Mouse (Mus musculus) intestine, postnatal 0 days (tissue): Measurements from ENCODE around the gene Nr6a1. TPM values are rescaled to one million over a fixed set of nuclear protein-coding genes. Genes with fewer than 3 reads are reported as not detected.
A peak's percentile ranks its signal among the peaks of the same experiment; 100 is the strongest.

Experiments
- ATAC-seq: fragments of 200-750 bp; cut with Nextera tagmentation; 2 replicates; pipeline ENCODE4 v1.8.0; 2017; ENCODE audit warnings: mild to moderate bottlenecking, moderate TSS enrichment, moderate library complexity
- H3K27ac ChIP-seq: fragments of 300-500 bp; sonication (generic); 2 replicates; pipeline ENCODE4 v1.5.1; 2014; ENCODE audit warnings: mild to moderate bottlenecking, low read depth, low read length, moderate library complexity
- H3K27me3 ChIP-seq: fragments of 300-500 bp; sonication (generic); replicated peaks from 2 replicates; pipeline ENCODE4 v1.6.1; 2014; ENCODE audit warnings: low read length, mixed read lengths; ENCODE audit not compliant: control insufficient read depth, insufficient read depth
- H3K36me3 ChIP-seq: fragments of 300-500 bp; sonication (generic); 2 replicates; pipeline ENCODE4 v1.6.1; 2014; ENCODE audit warnings: mild to moderate bottlenecking, moderate library complexity; ENCODE audit not compliant: control insufficient read depth, insufficient read depth
- H3K4me1 ChIP-seq: fragments of 300-500 bp; sonication (generic); replicated peaks from 2 replicates; pipeline ENCODE4 v1.6.1; 2014; ENCODE audit warnings: antibody characterized with exemption, low read length, mixed read lengths; ENCODE audit not compliant: control insufficient read depth, insufficient read depth
- H3K4me2 ChIP-seq: fragments of 300-500 bp; sonication (generic); replicated peaks from 2 replicates; pipeline ENCODE4 v1.6.1; 2014; ENCODE audit warnings: low read depth, mild to moderate bottlenecking, moderate library complexity
- H3K4me3 ChIP-seq: fragments of 300-500 bp; sonication (generic); 2 replicates; pipeline ENCODE4 v1.5.1; 2014; ENCODE audit warnings: low read depth, low read length
- H3K9ac ChIP-seq: fragments of 300-500 bp; sonication (generic); 2 replicates; pipeline ENCODE4 v1.6.1; 2014; ENCODE audit warnings: mild to moderate bottlenecking, low read depth, low read length
- H3K9me3 ChIP-seq: fragments of 300-500 bp; sonication (generic); 2 replicates; pipeline ENCODE4 v1.6.1; 2016; ENCODE audit warnings: mixed run types; ENCODE audit not compliant: control insufficient read depth
- CTCF ChIP-seq: sonication (generic); IDR thresholded peaks from 2 replicates; pipeline ENCODE4 v1.5.1; 2016; ENCODE audit warnings: low read depth, mild to moderate bottlenecking, control low read depth, antibody characterized with exemption, moderate library complexity
- WGBS: fragments of 180-500 bp; shearing (Covaris S2); extraction: QIAGEN DNeasy Blood & Tissue Kit; methylation state at CpG from one replicate; pipeline ENCODE4 v1.1.7; 2014; 5-methylcytosine and 5-hydroxymethylcytosine counted together
- polyA plus RNA-seq: library from polyadenylated mRNA; unstranded; fragments of >200 nt; fragmentation: Nextera tagmentation; extraction: Ambion mirVana; gene quantifications from 2 replicates; pipeline ENCODE4 v1.2.1, GENCODE M21; 2015

The Nr6a1 gene
- polyA plus RNA-seq, 1 experiment from 2014 or later, result 1.7 TPM

DNA sequence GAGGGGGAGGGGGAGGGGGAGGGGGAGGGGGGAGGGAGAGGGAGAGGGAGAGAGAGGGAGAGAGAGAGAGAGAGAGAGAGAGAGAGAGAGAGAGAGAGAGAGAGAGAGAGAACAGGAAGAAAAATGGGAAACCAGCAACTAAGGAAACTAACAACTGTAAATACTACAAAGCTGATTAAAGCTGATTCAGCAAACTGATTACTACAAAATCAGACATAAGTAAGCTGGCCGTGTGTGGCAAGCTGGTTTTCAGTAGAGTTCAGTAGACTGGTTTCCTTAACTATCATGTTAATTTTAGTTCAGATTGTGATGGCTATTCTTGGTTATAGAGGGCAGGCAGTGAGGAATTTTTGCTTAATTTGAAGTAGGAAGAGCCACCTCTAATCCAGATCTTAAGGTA, 18.9 kb downstream of the Nr6a1 start:
- Histone ChIP-seq H3K4me2 (no peak overlapping the region), H3K27me3 (no peaks in the 10 kb centered on the region), H3K4me3 (no peak overlapping the region), H3K27ac (no peak overlapping the region), H3K36me3 (no peaks in the 10 kb centered on the region), H3K4me1 (no peaks in the 10 kb centered on the region), H3K9ac (no peak overlapping the region), H3K9me3 (no peaks in the 10 kb centered on the region)
- WGBS, result 33% methylated on average over 1 of the region's 1 CpGs
- no peak for TF ChIP-seq CTCF
- no peak for ATAC-seq

DNA sequence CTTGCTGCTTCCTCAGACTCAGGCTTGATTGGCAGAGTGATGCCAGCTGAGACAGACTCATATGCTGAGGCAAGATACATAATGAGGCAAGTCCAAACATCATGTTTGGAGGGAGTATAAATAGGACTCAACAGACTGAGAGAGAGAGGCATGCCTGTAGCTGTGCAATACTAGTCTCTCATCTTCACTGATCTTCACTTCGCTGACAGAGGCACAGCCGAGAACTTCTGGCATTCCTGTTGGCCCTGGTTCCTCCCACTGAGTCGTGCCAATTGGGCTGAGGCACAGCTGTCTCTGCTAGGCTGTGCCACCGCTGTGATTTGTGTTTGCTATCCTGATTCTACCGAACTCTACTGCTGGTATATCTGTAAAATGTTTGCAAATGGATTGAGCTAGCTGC, 21.4 kb downstream of the Nr6a1 start:
- Histone ChIP-seq H3K27ac (no peak overlapping the region), H3K9me3 (no peaks in the 10 kb centered on the region), H3K9ac (no peak overlapping the region), H3K4me2 (no peak overlapping the region), H3K4me1 (no peaks in the 10 kb centered on the region), H3K27me3 (no peaks in the 10 kb centered on the region), H3K36me3 (no peaks in the 10 kb centered on the region), H3K4me3 (no peak overlapping the region)
- ATAC-seq, result no peak
- TF ChIP-seq CTCF, result no peak
- 52% methylated on average over 5 of the region's 5 CpGs for WGBS

DNA sequence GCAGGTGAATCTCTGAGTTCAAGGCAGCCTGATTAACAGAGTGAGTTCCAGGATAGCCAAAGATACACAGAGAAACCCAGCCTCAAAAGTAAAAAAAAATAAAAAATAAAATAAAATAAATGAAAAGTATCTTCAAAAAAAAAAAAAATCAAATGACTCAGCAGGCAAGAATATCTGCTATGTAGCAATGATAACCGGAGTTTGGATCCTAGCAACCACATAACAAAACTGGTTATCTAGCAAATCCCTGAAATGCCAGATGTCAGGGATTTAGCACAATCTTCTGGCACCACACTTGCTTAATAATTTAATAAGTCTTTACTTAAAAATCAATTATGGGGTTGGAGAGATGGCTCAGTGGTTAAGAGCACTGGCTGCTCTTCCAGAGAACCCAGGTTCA, 23.2 kb downstream of the Nr6a1 start:
- Histone ChIP-seq H3K27ac (no peak overlapping the region), H3K36me3 (no peaks in the 10 kb centered on the region), H3K4me1 (no peaks in the 10 kb centered on the region), H3K27me3 (no peaks in the 10 kb centered on the region), H3K9me3 (no peaks in the 10 kb centered on the region), H3K9ac (no peak overlapping the region), H3K4me3 (no peak overlapping the region), H3K4me2 (no peak overlapping the region)
- ATAC-seq, result no peak
- WGBS, result 59% methylated on average over 1 of the region's 1 CpGs
- no peak for TF ChIP-seq CTCF

DNA sequence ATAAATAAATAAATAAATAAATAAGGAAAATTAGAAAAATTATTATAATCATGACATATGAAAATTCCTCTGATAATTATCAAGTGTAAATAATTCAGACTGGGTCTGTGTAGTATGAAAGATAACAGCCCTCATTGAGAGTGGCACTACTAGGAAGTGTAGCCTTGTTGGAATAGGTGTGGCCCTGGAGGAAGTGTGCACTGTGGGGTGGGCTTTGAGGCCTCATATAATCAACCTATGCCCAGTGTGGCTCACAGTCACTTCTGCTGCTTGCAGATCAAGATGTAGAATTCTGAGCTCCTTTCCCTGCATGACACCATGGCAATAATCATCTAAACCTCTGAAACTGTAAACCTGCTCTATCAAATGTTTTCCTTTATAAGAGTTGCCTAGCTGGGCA, 24.6 kb downstream of the Nr6a1 start:
- ATAC-seq, result no peak
- Histone ChIP-seq H3K36me3 (no peaks in the 10 kb centered on the region), H3K4me2 (no peak overlapping the region), H3K4me3 (no peak overlapping the region), H3K9me3 (no peaks in the 10 kb centered on the region), H3K4me1 (no peaks in the 10 kb centered on the region), H3K27me3 (no peaks in the 10 kb centered on the region), H3K27ac (no peak overlapping the region), H3K9ac (no peak overlapping the region)
- no peak for TF ChIP-seq CTCF

DNA sequence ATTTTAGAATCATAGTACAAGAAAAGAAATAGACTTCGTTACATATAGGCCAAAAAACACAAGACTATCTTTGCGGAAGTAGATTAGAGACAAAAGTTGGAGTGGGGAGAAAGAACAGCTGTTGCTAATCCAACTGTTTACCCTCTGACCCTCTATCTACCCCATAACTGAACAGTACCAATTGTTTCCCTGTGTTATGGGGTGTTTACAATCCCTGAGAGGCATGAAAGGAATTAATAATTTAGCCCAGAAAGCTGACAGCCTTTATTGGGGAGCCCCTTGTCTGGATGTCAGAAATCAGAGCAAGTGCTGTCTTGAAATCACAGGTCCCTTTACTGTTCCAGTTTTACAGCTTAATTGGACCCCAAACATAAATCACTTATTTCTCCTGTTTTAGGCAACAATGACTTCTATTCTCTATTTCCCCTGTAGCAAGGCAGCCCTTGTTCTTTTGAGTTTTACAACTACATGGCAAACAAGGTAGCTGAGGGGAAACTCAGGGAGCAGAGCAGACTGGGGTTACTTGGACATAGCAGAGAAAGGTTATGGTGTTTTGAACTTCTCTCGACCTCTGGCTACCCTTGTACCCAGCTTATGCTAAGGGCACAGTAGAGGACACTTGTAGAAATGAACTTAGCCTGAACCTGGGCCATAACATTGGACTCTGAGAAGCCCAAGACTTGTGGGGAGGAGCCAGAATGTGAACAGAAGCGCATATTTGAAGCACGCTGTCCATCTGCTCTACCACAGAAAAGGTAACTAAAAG, 46.4 kb downstream of the Nr6a1 start:
- Histone ChIP-seq H3K9ac (no peak overlapping the region), H3K36me3 (no peaks in the 10 kb centered on the region), H3K4me3 (no peak overlapping the region), H3K4me1 (no peaks in the 10 kb centered on the region), H3K9me3 (no peaks in the 10 kb centered on the region), H3K27me3 (no peaks in the 10 kb centered on the region), H3K27ac (no peak overlapping the region), H3K4me2 (no peak overlapping the region)
- TF ChIP-seq CTCF, result no peak
- WGBS, result 39% methylated on average over 5 of the region's 5 CpGs
- ATAC-seq, result peak; percentile 56

DNA sequence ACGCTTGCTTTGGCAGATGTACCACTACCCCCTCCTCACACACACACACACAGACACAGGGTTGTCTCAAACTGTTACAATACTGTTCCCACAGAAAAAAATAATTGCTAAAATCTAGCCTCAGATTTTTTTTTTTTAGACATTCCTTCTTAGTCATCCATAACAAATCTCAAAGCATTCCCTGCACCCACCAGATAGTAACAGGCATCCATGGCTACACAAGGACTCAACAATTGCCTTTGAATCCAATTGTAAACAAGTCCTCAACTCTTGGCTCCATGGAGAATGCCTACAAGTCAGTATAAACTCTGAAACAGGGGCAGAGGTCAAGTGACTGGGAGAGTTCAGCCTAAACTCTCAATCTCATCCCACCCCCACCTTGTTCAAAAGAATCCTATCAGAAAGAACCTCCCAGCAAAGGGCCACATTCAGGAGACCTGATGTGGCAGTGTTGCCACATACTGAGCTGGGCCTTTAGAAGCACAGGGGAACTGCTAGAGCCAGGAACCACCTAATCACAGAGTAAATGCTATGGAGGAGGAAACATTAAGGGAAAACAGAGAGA, 52.9 kb downstream of the Nr6a1 start:
- Histone ChIP-seq H3K36me3 (no peaks in the 10 kb centered on the region), H3K27ac (no peak overlapping the region), H3K27me3 (no peaks in the 10 kb centered on the region), H3K9me3 (no peaks in the 10 kb centered on the region), H3K9ac (no peak overlapping the region), H3K4me3 (no peak overlapping the region), H3K4me1 (no peaks in the 10 kb centered on the region), H3K4me2 (no peak overlapping the region)
- WGBS, result 72% methylated on average over 1 of the region's 1 CpGs
- TF ChIP-seq CTCF, result no peak
- no peak for ATAC-seq
